Mouse (Mus musculus) mesoderm, embryonic 11.5 days (tissue): ENCODE data around the gene Thap3.

Experiments
- DNase-seq: peaks from one replicate; pipeline ENCODE4 v3.0.0-alpha.2; 2012; ENCODE audit warnings: low read depth, low spot score

Thap3 gene

GRCm38 (mm10) chr4:152009076-152010051, 20.6 kb upstream of the Thap3 start:
- DNase-seq, result peak; percentile 54

GRCm38 (mm10) chr4:152008622-152009075, 19.9 kb upstream of the Thap3 start, which contains the start of gene Klhl21:
Klhl21 (plus strand) TSS chr4:152008803.
- peak; percentile 94 for DNase-seq

GRCm38 (mm10) chr4:152008148-152008500, 19.3 kb upstream of the Thap3 start:
- no peak for DNase-seq

DNA sequence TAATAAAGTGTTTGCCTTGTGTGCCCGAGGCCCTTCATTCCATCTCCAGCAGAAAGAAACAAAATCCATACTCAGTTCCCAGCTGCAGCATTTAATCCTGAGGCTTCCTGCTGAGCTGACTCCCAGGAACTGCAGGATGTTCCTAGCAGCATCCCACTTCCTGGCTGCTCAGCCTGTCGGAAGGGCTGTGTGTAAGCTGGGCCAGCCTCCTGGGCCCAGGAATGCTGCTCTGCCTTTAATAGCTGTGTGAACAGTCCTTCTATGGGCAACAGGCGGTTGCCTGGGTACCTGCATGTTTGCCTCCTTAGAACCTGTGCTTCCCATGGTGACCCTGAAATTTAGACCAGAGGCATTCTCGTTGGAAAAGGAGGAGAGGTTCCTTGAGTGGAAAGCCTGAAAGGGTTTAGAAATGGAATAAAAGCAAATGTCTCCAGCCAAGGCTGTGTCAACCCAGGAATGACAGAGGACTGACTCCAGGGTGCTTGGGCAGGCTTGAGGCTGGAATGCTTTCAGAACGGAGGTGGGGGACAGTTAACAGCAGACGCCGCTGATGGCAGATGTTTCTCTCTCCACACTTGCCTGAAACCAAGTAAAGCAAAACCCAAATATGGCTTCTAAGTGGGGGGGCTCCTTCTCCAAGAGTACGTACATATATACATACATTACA, 18.8 kb upstream of the Thap3 start:
- DNase-seq, result peak; percentile 50

GRCm38 (mm10) chr4:152006812-152007211, 18.0 kb upstream of the Thap3 start:
- no peak for DNase-seq

DNA sequence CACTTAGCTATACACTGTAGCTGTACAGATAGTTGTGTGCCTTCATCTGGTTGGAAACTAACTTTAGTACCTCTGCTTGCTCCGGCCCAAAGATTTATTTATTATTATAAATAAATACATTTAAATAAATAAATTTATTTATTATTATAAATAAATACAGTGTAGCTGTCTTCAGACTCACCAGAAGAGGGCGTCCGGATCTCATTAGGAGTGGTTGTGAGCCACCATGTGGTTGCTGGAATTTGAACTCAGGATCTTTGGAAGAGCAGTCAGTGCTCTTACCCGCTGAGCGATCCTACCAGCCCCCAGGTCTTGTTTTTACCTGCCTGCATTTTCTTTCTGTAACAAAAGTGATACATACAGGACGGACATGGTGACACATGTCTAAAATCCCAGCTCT, 17.3 kb upstream of the Thap3 start:
- no peak for DNase-seq

DNA sequence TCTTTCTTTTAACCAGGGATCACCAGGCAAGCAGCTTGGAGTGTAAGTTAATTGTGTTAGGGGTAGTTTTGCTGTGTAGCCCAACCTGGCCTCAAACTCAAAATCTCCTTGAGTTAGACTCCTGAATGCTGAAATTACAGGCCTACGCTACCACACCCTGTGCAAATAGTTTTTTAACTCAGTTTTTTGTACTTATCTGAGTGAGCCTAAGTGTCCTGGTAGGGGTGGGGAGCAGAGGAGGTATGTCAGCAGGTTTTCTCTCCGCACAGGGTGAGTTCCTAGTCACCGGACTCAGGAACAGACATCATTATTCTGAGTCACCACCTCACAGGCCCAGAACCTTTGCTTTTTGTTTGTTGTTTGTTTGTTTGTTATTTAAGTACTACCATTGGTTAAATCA, 13.3 kb upstream of the Thap3 start:
- DNase-seq, result no peak

GRCm38 (mm10) chr4:152001335-152001734, 12.5 kb upstream of the Thap3 start:
- DNase-seq, result no peak

DNA sequence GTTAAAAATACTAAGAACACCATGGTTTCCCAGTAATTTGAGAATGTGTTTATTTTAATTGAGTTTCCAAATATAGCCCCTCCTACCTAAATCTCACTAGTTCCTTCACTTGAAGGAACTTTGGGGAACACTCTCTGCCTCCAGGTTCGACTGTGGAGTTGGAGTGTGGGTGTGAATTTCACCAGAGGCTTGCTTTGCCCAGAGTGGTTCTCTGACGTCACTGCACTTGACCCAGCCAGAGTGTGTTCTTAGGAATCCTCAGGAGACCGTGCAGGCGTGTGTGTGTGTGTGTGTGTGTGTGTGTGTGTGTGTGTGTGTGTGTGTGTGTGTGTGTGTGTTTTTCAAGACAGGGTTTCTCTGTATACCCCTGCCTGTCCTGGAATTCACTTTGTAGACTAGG, 12.1 kb upstream of the Thap3 start:
- DNase-seq, result no peak

GRCm38 (mm10) chr4:151999481-151999880, 10.7 kb upstream of the Thap3 start:
- DNase-seq, result no peak

DNA sequence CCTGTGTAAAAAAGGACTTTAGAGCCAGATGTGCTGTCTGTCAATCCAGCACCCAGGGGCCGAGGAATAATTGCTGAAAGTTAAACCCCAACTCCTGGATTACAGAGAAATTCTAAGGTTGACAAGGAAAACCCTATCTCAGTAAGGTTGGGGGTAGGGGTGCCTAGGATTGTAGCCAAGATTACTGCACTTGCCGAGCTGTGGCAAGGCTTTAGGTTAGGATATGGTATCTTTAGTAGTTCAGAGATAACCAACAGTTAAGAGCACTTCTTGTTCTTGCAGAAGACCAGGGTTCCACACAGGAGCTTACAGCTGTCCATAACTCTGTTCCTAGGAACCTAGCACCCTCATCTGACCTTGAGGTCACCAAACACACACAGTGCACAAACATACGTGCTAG, 8.9 kb upstream of the Thap3 start:
- DNase-seq, result no peak

GRCm38 (mm10) chr4:151996951-151997222, 8.1 kb upstream of the Thap3 start:
- no peak for DNase-seq

DNA sequence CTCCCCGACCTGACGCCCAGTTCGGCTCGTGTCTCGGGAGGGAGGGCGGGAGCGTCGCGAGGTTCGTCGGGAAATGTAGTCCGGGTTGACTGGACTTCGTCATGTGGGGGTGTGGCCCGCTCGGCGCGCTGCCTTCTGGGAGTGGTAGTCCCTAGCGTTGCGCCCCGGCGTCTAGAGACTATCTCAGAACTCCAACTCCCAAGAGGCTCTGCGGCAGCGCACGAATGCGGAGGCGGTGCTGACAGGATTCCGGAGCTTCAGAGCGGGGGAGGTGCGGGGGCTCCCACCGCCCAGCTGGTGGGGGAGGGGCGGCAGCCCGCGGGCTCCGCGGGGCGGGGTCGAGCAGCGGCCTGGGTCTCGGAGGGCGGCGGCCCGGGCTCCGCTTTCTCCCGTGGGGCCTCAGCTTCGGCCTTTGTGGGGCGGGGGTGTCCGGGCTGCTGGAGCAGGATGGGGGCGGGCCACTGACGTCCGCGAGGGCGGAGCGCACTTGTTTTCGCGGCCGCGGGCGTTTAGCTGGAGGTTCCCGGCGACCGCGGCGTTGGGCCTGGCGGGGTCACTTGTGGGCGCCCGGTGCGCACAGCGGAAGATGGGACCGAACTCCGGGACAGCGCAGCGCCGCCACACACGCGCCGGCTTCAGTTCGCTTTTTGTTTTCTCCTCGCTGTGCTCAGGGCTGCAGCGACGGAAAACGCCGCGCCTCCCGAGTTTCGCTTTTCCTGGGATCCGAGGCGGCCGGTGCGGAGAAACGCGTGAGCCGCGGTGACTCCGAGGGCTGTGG, 7.6 kb upstream of the Thap3 start, which contains the start of gene Phf13:
Gene Phf13 (minus strand): TSS at position 86 of the 778 bp plus-strand sequence.
- peak; percentile 100 for DNase-seq

- no peak for DNase-seq
Measured at GRCm38 (mm10) chr4:151995371-151996172, 6.8 kb upstream of the Thap3 start.

- DNase-seq, result no peak
Measured at GRCm38 (mm10) chr4:151994228-151995171, 5.7 kb upstream of the Thap3 start.

DNA sequence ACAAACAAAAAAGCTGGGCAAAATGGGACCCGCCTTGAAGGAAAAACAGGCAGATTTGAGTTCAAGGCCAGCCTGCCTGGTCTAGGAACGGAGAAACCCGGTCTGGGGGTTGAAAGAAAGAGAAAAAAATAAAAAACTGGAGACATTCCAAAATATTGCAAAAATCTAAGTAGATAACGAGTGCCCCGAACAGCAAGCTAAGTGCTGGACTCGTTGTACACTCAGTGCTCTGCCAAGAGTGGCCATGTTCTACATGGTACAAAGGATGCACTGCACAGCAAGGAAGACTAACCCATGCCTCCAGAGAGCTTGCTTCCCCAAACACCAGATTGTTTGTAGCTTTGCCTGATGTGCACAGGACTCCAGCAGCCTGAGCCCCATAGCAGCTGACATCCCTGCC, 4.2 kb upstream of the Thap3 start:
- DNase-seq, result no peak

DNA sequence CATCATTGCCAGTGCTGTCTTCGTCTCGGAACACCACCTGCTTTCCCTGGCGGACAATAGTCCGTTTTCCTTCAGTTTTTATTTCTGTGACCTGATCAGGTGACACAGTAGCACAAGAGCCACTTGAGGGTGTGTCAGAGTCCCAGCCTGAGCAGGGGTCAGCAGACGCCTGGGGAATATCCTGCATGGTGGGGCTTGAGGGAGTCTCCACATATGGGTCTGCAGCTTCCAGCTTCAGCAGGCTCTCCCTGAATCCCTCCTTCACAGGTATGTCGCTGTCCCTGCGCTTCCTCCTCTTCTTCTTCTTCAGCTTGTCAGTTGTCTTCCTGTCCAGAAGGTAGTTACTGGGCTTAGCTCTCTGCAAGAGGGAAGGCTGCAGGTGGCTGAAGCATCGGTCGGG, 3.3 kb upstream of the Thap3 start:
- DNase-seq, result no peak

- no peak for DNase-seq
Measured at GRCm38 (mm10) chr4:151989110-151989488, 302 bp upstream of the Thap3 start.

GRCm38 (mm10) chr4:151988014-151988341, 819 bp downstream of the Thap3 start:
- DNase-seq, result no peak

DNA sequence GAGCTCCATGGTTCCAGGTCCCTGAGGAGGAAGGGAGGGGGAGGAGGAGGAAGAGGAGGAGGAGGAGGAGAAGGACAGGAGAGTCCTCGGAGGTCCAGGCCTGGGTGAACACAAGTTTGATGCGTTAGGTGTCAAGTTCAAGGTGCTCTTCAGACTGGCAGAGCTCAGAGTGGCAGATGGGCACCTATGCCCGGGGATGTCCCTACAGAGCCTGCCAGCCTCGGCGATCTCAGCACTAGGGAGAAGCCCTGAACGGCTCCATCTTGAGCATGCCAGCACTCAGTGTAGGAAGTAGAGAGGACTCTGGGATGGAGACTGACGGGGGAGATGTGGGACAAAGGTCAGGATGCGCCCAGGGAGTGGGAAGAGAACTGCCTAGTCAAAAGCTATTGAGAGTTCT, 2.1 kb downstream of the Thap3 start:
- DNase-seq, result no peak
